Mouse (Mus musculus) E14TG2a.4 (cell line): ENCODE results near the gene Xlr4c.
"Not testable (repeated sequence)": the region's sequence is repeated elsewhere in the genome, so short reads cannot be mapped to it uniquely, and the experiment has no call there.

Source experiments
- CTCF ChIP-seq: conservative IDR thresholded peaks from 2 replicates; pipeline ENCODE4 v1.5.1; 2014; ENCODE audit warnings: low read length
- NANOG ChIP-seq: IDR thresholded peaks from 2 replicates; pipeline ENCODE4 v1.6.1; 2014; ENCODE audit warnings: borderline replicate concordance, low read length, mixed read lengths

DNA sequence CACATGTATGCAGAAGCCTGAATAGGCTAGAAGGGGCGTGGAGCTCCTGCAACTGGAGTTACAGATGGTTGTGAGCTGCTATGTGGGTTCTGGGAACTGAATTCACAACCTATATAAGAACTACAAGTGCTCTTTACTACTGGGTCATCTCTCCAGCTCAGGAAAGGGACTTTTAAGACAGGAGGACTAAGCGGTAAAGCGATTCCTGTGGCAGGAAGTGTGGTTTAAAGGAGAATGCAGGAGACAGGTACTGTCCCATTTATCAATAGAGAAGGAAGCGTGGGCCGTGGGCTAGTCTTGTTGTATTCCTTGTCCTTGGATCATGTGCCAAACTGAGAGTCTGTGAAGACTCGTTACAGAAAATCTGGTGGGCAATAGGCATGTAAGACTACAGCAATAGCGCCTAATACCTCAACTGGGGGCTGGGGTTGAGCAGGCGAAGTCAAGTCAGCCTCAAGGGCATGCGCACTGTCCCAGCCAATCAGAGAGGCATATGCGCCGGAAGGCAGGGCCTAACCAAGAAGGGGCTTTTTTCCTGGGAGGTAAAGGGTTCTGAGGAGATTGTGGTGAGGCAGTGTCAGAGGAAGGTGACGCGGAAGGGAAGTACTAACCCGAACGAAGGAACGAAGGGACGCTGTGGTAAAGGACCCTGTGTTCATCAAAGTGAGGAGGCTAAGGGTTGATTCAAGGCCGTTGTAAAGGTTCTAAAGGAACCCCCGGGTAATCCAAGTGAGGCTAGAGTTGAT, 28.9 kb downstream of the Xlr4c start, which contains the start of gene Xlr4b:
- not testable (repeated sequence) for TF ChIP-seq NANOG, CTCF
